Mouse (Mus musculus) erythroblast, embryonic 14.5 days (primary cell): Measurements from ENCODE around the gene Stard9.

Experiments
- GATA1 ChIP-seq: IDR thresholded peaks from 2 replicates; pipeline ENCODE4 v1.6.1; 2012; ENCODE audit warnings: low read length, inconsistent platforms, mixed read lengths
- TAL1 ChIP-seq: IDR thresholded peaks from 3 replicates; pipeline ENCODE4 v1.6.1; 2012; ENCODE audit warnings: low read length, inconsistent platforms, mixed read lengths

- TF ChIP-seq GATA1, result no peak
- TF ChIP-seq TAL1, result no peak
Measured at GRCm38 (mm10) chr2:120646777-120647176, 17.9 kb downstream of the Stard9 start.
